Mouse (Mus musculus) hindbrain, embryonic 10.5 days (tissue): ENCODE results near the gene Srp54a. TPM values are rescaled to one million over a fixed set of nuclear protein-coding genes. Genes with fewer than 3 reads are reported as not detected.
A peak's percentile ranks its signal among the peaks of the same experiment; 100 is the strongest.
"Not testable (repeated sequence)": the region's sequence is repeated elsewhere in the genome, so short reads cannot be mapped to it uniquely, and the experiment has no call there.

Source experiments
- DNase-seq: peaks from one replicate; pipeline ENCODE4 v3.0.0-alpha.2; 2017; ENCODE audit warnings: low spot score
- H3K27ac ChIP-seq: fragments of 300-500 bp; sonication (generic); 2 replicates; pipeline ENCODE4 v1.5.1; 2016; ENCODE audit warnings: mild to moderate bottlenecking, moderate library complexity
- H3K27me3 ChIP-seq: fragments of 300-500 bp; sonication (generic); 2 replicates; pipeline ENCODE4 v1.6.1; 2016; ENCODE audit warnings: mild to moderate bottlenecking; ENCODE audit not compliant: poor library complexity, insufficient read depth, severe bottlenecking
- H3K36me3 ChIP-seq: fragments of 300-500 bp; sonication (generic); 2 replicates; pipeline ENCODE4 v1.6.1; 2016; ENCODE audit warnings: mild to moderate bottlenecking, moderate library complexity
- H3K4me1 ChIP-seq: fragments of 300-500 bp; sonication (generic); replicated peaks from 2 replicates; pipeline ENCODE4 v1.6.1; 2016; ENCODE audit warnings: mild to moderate bottlenecking
- H3K4me3 ChIP-seq: fragments of 300-500 bp; sonication (generic); 2 replicates; pipeline ENCODE4 v1.5.1; 2016; ENCODE audit warnings: mild to moderate bottlenecking, moderate library complexity
- H3K9me3 ChIP-seq: fragments of 300-500 bp; sonication (generic); 2 replicates; pipeline ENCODE4 v1.6.1; 2016; ENCODE audit warnings: mild to moderate bottlenecking, moderate library complexity
- WGBS: fragments of 180-500 bp; shearing (Covaris S2); methylation state at CpG from one replicate; pipeline ENCODE4 v1.1.7; 2016; 5-methylcytosine and 5-hydroxymethylcytosine counted together
- polyA plus RNA-seq: library from polyadenylated mRNA; unstranded; fragments of >200 nt; fragmentation: Nextera tagmentation; extraction: Ambion mirVana; gene quantifications from 2 replicates; pipeline ENCODE4 v1.2.1, GENCODE M21; 2016

Srp54a gene
- 98.3 and 136 TPM in 2 replicates for polyA plus RNA-seq

GRCm38 (mm10) chr12:55079726-55080600 is at the start of gene Srp54a, which contains the start of gene 2700097O09Rik:
Gene Srp54a, plus strand, starts transcription at chr12:55080262.
Gene 2700097O09Rik, minus strand, starts transcription at chr12:55080110.
- H3K36me3 ChIP-seq, H3K4me1 ChIP-seq, H3K9me3 ChIP-seq, H3K27me3 ChIP-seq: not testable (repeated sequence)
- peak; percentile 97 for DNase-seq
- WGBS: under 1% methylated on average over 60 of the region's 60 CpGs
- Histone ChIP-seq H3K4me3 (peak within 1 kb of the TSS; percentile 72), H3K27ac (peak within 1 kb of the TSS; percentile 88)

- peaks cover 20% of the 10 kb centered on the region for H3K36me3 ChIP-seq
- 84% methylated on average over 15 of the region's 15 CpGs for WGBS
- no peak overlapping the region for H3K4me3 ChIP-seq
- no peak overlapping the region for H3K27ac ChIP-seq
- no peak for DNase-seq
- H3K4me1 ChIP-seq: no peaks in the 10 kb centered on the region
- H3K9me3 ChIP-seq: no peaks in the 10 kb centered on the region
- H3K27me3 ChIP-seq: no peaks in the 10 kb centered on the region
Observed at GRCm38 (mm10) chr12:55041011-55041410, 39.1 kb upstream of the Srp54a start.

GRCm38 (mm10) chr12:55049731-55050353 is 30.2 kb upstream of the Srp54a start:
- peaks cover 41% of the 10 kb centered on the region for H3K36me3 ChIP-seq
- 94% methylated on average over 8 of the region's 8 CpGs for WGBS
- H3K27me3 ChIP-seq: no peaks in the 10 kb centered on the region
- H3K9me3 ChIP-seq: no peaks in the 10 kb centered on the region
- no peaks in the 10 kb centered on the region for H3K4me1 ChIP-seq
- no peak overlapping the region for H3K4me3 ChIP-seq
- H3K27ac ChIP-seq: no peak overlapping the region
- DNase-seq: no peak

- H3K27ac ChIP-seq: no peak overlapping the region
- H3K4me1 ChIP-seq: no peaks in the 10 kb centered on the region
- H3K27me3 ChIP-seq: no peaks in the 10 kb centered on the region
- H3K9me3 ChIP-seq: no peaks in the 10 kb centered on the region
- peaks cover 26% of the 10 kb centered on the region for H3K36me3 ChIP-seq
- DNase-seq: no peak
- 93% methylated on average over 8 of the region's 8 CpGs for WGBS
- no peak overlapping the region for H3K4me3 ChIP-seq
Observed at GRCm38 (mm10) chr12:55051210-55052173, 28.6 kb upstream of the Srp54a start.

GRCm38 (mm10) chr12:55053267-55053666 is 26.8 kb upstream of the Srp54a start:
- no peak overlapping the region for H3K4me3 ChIP-seq
- WGBS: 92% methylated on average over 7 of the region's 7 CpGs
- H3K27me3 ChIP-seq: no peaks in the 10 kb centered on the region
- H3K36me3 ChIP-seq: peaks cover 23% of the 10 kb centered on the region
- no peak overlapping the region for H3K27ac ChIP-seq
- H3K9me3 ChIP-seq: no peaks in the 10 kb centered on the region
- no peaks in the 10 kb centered on the region for H3K4me1 ChIP-seq
- no peak for DNase-seq

- H3K27ac ChIP-seq: no peak overlapping the region
- peaks cover 27% of the 10 kb centered on the region for H3K36me3 ChIP-seq
- no peaks in the 10 kb centered on the region for H3K9me3 ChIP-seq
- no peaks in the 10 kb centered on the region for H3K27me3 ChIP-seq
- 86% methylated on average over 2 of the region's 2 CpGs for WGBS
- no peaks in the 10 kb centered on the region for H3K4me1 ChIP-seq
- H3K4me3 ChIP-seq: no peak overlapping the region
- DNase-seq: no peak
Observed at GRCm38 (mm10) chr12:55054551-55055241, 25.4 kb upstream of the Srp54a start.

GRCm38 (mm10) chr12:55056703-55057102 is 23.4 kb upstream of the Srp54a start:
- Histone ChIP-seq H3K27me3 (no peaks in the 10 kb centered on the region), H3K27ac (no peak overlapping the region), H3K4me3 (no peak overlapping the region), H3K4me1 (no peaks in the 10 kb centered on the region), H3K36me3 (peaks cover 33% of the 10 kb centered on the region), H3K9me3 (no peaks in the 10 kb centered on the region)
- no peak for DNase-seq
- WGBS: 93% methylated on average over 2 of the region's 2 CpGs

GRCm38 (mm10) chr12:55058865-55059615 is 21.0 kb upstream of the Srp54a start:
- Histone ChIP-seq H3K4me3 (no peak overlapping the region), H3K9me3 (no peaks in the 10 kb centered on the region), H3K4me1 (no peaks in the 10 kb centered on the region), H3K27me3 (no peaks in the 10 kb centered on the region), H3K27ac (no peak overlapping the region), H3K36me3 (peaks cover 29% of the 10 kb centered on the region)
- DNase-seq: no peak
- 77% methylated on average over 6 of the region's 6 CpGs for WGBS

- no peak overlapping the region for H3K27ac ChIP-seq
- no peaks in the 10 kb centered on the region for H3K27me3 ChIP-seq
- 70% methylated on average over 3 of the region's 3 CpGs for WGBS
- no peak overlapping the region for H3K4me3 ChIP-seq
- DNase-seq: no peak
- H3K9me3 ChIP-seq: no peaks in the 10 kb centered on the region
- peaks cover 29% of the 10 kb centered on the region for H3K36me3 ChIP-seq
- H3K4me1 ChIP-seq: no peaks in the 10 kb centered on the region
Observed at GRCm38 (mm10) chr12:55059812-55060211, 20.2 kb upstream of the Srp54a start.

- Histone ChIP-seq H3K27ac (no peak overlapping the region), H3K4me1 (no peaks in the 10 kb centered on the region), H3K4me3 (no peak overlapping the region), H3K36me3 (peaks cover 29% of the 10 kb centered on the region), H3K27me3 (no peaks in the 10 kb centered on the region), H3K9me3 (no peaks in the 10 kb centered on the region)
- 92% methylated on average over 6 of the region's 6 CpGs for WGBS
- DNase-seq: no peak
Observed at GRCm38 (mm10) chr12:55060212-55060898, 19.7 kb upstream of the Srp54a start.

- peaks cover 29% of the 10 kb centered on the region for H3K36me3 ChIP-seq
- WGBS: 88% methylated on average over 10 of the region's 10 CpGs
- H3K4me3 ChIP-seq: no peak overlapping the region
- no peaks in the 10 kb centered on the region for H3K4me1 ChIP-seq
- H3K27me3 ChIP-seq: no peaks in the 10 kb centered on the region
- H3K9me3 ChIP-seq: no peaks in the 10 kb centered on the region
- no peak for DNase-seq
- H3K27ac ChIP-seq: no peak overlapping the region
Observed at GRCm38 (mm10) chr12:55061006-55061405, 19.1 kb upstream of the Srp54a start.
